Mouse (Mus musculus) lung, postnatal 10 days (tissue): ENCODE data around the gene Rasal3.

Experiments used
- DNase-seq: peaks from one replicate; pipeline ENCODE4 v3.0.0; 2021

The Rasal3 gene

GRCm38 (mm10) chr17:32353696-32354095, 49.7 kb downstream of the Rasal3 start:
- DNase-seq, result peak; percentile 29

GRCm38 (mm10) chr17:32351726-32352125, 51.7 kb downstream of the Rasal3 start:
- no peak for DNase-seq

DNA sequence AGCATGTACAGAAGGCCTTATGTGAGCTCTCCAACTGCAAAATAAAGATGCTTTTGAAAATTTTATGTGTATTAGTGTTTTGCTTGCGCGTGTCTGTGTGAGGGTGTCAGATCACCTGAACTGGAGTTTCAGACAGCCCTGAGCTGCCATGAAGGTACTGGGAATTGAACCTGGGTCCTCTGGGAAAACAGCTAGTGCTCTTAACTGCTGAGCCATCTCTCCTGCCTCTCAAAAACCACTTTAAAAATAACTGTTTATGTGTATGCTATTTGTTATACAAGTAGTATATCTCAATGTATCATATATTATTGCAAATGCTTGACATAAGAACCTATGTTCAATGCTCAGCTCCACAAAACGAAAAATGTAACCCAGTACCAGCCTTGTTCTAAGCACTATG, 52.1 kb downstream of the Rasal3 start:
- DNase-seq, result no peak

DNA sequence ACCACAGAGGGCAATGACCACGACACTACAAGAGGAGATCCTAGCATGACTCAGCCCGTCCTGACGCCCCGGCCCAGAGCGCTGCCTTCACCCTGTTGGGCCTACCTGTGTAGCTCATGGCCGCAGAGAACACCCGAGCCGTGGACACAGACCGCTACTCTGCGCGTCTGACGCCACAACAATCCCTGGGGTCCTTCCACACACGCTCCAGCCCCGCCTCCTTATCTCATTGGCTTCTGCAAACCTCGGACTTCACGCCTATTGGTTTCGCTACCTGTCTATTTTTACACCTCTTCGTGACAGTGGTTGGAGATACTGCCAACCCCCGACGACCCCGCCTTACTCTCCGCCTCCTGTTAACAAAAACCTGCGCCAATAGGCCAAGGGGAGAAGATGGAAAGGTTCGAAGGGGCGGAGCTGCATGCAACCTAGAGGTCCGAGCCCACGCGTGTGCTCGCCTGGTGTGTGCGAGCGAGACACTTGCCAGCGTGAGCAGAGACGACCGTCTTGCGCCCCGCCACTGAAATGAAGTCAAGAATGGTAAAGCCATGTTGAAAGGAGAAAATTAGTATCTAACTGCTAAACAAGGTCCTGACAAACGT, 52.9 kb downstream of the Rasal3 start, which contains the start of gene Akap8l:
Gene Akap8l (minus strand): TSS at position 226 of the 602 bp plus-strand sequence.
- peak; percentile 99 for DNase-seq

DNA sequence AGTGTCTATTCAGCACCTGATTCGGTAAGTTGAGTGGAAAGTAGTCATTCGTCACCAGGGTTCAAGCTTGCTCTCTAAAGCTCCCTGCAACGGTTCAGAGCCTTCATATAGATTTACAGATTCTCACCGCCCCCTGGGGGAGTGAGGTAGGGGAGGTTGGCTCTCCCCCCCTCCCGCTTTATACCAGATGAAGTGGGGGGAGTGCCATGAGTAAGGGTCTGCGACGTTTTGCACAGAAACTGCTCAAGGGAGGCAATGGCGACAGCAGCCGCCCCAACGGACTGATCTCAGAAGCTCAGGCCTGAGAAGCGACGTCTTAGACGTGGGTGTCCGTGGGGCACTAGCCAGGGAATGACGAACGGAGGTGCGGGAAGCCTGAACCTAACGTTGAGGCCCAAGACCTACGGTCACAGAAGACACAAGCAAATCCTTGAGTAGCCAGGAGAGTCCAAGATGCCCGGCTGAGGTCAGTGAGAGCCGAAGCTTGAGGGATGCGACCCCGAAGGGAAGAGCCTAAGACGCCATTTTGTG, 53.5 kb downstream of the Rasal3 start:
- peak; percentile 18 for DNase-seq

GRCm38 (mm10) chr17:32349037-32349732, 54.2 kb downstream of the Rasal3 start:
- peak; percentile 46 for DNase-seq

- no peak for DNase-seq
Observed at GRCm38 (mm10) chr17:32348406-32348805, 55.0 kb downstream of the Rasal3 start.

GRCm38 (mm10) chr17:32341102-32341501, 62.3 kb downstream of the Rasal3 start:
- DNase-seq, result no peak
